Mouse (Mus musculus): ENCODE measurements at regions not wholly inside any gene's neighbourhood (a gene's known extent, or its start where the extent isn't known, plus 50 kb on each side); places are given as distances from the start of the nearest gene placed in this dataset.

GRCm38 (mm10) chr5:64475736-64476519 lies 319.8 kb downstream of the Tbc1d1 start:
- TF ChIP-seq CTCF (IDR thresholded peaks at IDR 0.05; ENCODE audit: low read depth, low read length) (no peak), POLR2A (IDR thresholded peaks at IDR 0.05; ENCODE audit: insufficient read depth, low read length) (no peak), EP300 (IDR thresholded peaks at IDR 0.05; ENCODE audit: insufficient read depth, low read depth, low read length) (no peak)

All from ES-Bruce4 (cell line).